Mouse (Mus musculus) neural tube, embryonic 12.5 days (tissue): ENCODE results near the gene Calhm1. TPM values are rescaled to one million over a fixed set of nuclear protein-coding genes. Genes with fewer than 3 reads are reported as not detected.

ENCODE experiments used
- ATAC-seq: fragments of 200-750 bp; cut with Nextera tagmentation; 2 replicates; pipeline ENCODE4 v1.8.0; 2017; ENCODE audit warnings: low read depth, mild to moderate bottlenecking, moderate TSS enrichment, moderate library complexity; ENCODE audit not compliant: low FRiP score
- H3K27ac ChIP-seq: fragments of 300-500 bp; sonication (generic); 2 replicates; pipeline ENCODE4 v1.5.1; 2016
- H3K27me3 ChIP-seq: fragments of 300-500 bp; sonication (generic); replicated peaks from 2 replicates; pipeline ENCODE4 v1.6.1; 2016; ENCODE audit warnings: mild to moderate bottlenecking
- H3K36me3 ChIP-seq: fragments of 300-500 bp; sonication (generic); 2 replicates; pipeline ENCODE4 v1.6.1; 2016; ENCODE audit warnings: mild to moderate bottlenecking
- H3K4me1 ChIP-seq: fragments of 300-500 bp; sonication (generic); 2 replicates; pipeline ENCODE4 v1.6.1; 2016
- H3K4me2 ChIP-seq: fragments of 300-500 bp; sonication (generic); replicated peaks from 2 replicates; pipeline ENCODE4 v1.6.1; 2016; ENCODE audit warnings: mild to moderate bottlenecking
- H3K4me3 ChIP-seq: fragments of 300-500 bp; sonication (generic); 2 replicates; pipeline ENCODE4 v1.5.1; 2016
- H3K9ac ChIP-seq: fragments of 300-500 bp; sonication (generic); 2 replicates; pipeline ENCODE4 v1.6.1; 2016; ENCODE audit warnings: mild to moderate bottlenecking
- H3K9me3 ChIP-seq: fragments of 300-500 bp; sonication (generic); 2 replicates; pipeline ENCODE4 v1.6.1; 2016; ENCODE audit warnings: mild to moderate bottlenecking
- WGBS: fragments of 180-500 bp; shearing (Covaris S2); methylation state at CpG from one replicate; pipeline ENCODE4 v1.1.7; 2016; 5-methylcytosine and 5-hydroxymethylcytosine counted together
- polyA plus RNA-seq: library from polyadenylated mRNA; unstranded; fragments of >200 nt; fragmentation: Nextera tagmentation; extraction: Ambion mirVana; gene quantifications from 2 replicates; pipeline ENCODE4 v1.2.1, GENCODE M21; 2016

Gene Calhm1
- polyA plus RNA-seq = not detected in 2 replicates

- WGBS = 93% methylated on average over 6 of the region's 6 CpGs
- H3K4me2 ChIP-seq = no peak within 1 kb of the TSS
Measured at GRCm38 (mm10) chr19:47144154-47144553, at the start of gene Calhm1. TSS of gene Calhm1 (minus strand) at chr19:47144254.

GRCm38 (mm10) chr19:47192158-47192557 is 48.1 kb upstream of the Calhm1 start:
- Histone ChIP-seq H3K4me3 (no peak overlapping the region), H3K4me2 (no peak overlapping the region), H3K27me3 (no peaks in the 10 kb centered on the region), H3K9ac (no peak overlapping the region), H3K4me1 (0 out of 2 replicates have a peak, but pooled peaks cover 7% of the 10 kb centered on the region), H3K9me3 (no peaks in the 10 kb centered on the region), H3K27ac (no peak overlapping the region), H3K36me3 (no peaks in the 10 kb centered on the region)
- no peak for ATAC-seq
- WGBS = 96% methylated on average over 5 of the region's 5 CpGs

More at GRCm38 (mm10) chr19:47144154-47144553, at the start of gene Calhm1:
- peaks cover under 1% of the 10 kb centered on the region; the same call in 1 of the 2 replicates for H3K27me3 ChIP-seq
- no peak within 1 kb of the TSS for H3K27ac ChIP-seq
- H3K36me3 ChIP-seq = no peaks in the 10 kb centered on the region
- H3K4me1 ChIP-seq = no peaks in the 10 kb centered on the region
- H3K9ac ChIP-seq = no peak within 1 kb of the TSS
- no peak within 1 kb of the TSS for H3K4me3 ChIP-seq
- H3K9me3 ChIP-seq = no peaks in the 10 kb centered on the region
- ATAC-seq = no peak

- Histone ChIP-seq H3K27me3 (no peaks in the 10 kb centered on the region), H3K27ac (no peak overlapping the region), H3K9ac (no peak overlapping the region), H3K4me2 (no peak overlapping the region), H3K9me3 (no peaks in the 10 kb centered on the region), H3K4me3 (no peak overlapping the region), H3K36me3 (no peaks in the 10 kb centered on the region), H3K4me1 (0 out of 2 replicates have a peak, but pooled peaks cover 7% of the 10 kb centered on the region)
- peak; percentile 56; the same call in 1 of the 2 replicates for ATAC-seq
- 77% methylated on average over 11 of the region's 11 CpGs for WGBS
Measured at GRCm38 (mm10) chr19:47188515-47189128, 44.6 kb upstream of the Calhm1 start.

GRCm38 (mm10) chr19:47186514-47187275 is 42.6 kb upstream of the Calhm1 start:
- ATAC-seq = no peak
- Histone ChIP-seq H3K4me2 (no peak overlapping the region), H3K27me3 (0 out of 2 replicates have a peak, but pooled peaks cover under 1% of the 10 kb centered on the region), H3K4me3 (no peak overlapping the region), H3K4me1 (0 out of 2 replicates have a peak, but pooled peaks cover 7% of the 10 kb centered on the region), H3K9ac (no peak overlapping the region), H3K36me3 (no peaks in the 10 kb centered on the region), H3K9me3 (peaks cover 7% of the 10 kb centered on the region; the same call in 1 of the 2 replicates), H3K27ac (no peak overlapping the region)
- whole genome bisulfite sequencing = 49% methylated on average over 15 of the region's 15 CpGs

- 66% methylated on average over 4 of the region's 4 CpGs for WGBS
- no peak overlapping the region for H3K9ac ChIP-seq
Measured at GRCm38 (mm10) chr19:47184736-47185135, 40.7 kb upstream of the Calhm1 start.

GRCm38 (mm10) chr19:47184221-47184620 is 40.2 kb upstream of the Calhm1 start:
- H3K4me1 ChIP-seq = peaks cover 14% of the 10 kb centered on the region
- H3K27me3 ChIP-seq = peaks cover 20% of the 10 kb centered on the region
- H3K9me3 ChIP-seq = peaks cover 9% of the 10 kb centered on the region; the same call in 1 of the 2 replicates
- H3K4me3 ChIP-seq = no peak overlapping the region
- no peak overlapping the region for H3K9ac ChIP-seq
- no peak overlapping the region for H3K27ac ChIP-seq
- no peak for ATAC-seq
- no peaks in the 10 kb centered on the region for H3K36me3 ChIP-seq
- 77% methylated on average over 8 of the region's 8 CpGs for WGBS
- H3K4me2 ChIP-seq = no peak overlapping the region

More at GRCm38 (mm10) chr19:47184736-47185135, 40.7 kb upstream of the Calhm1 start:
- no peak overlapping the region for H3K4me3 ChIP-seq
- peaks cover 9% of the 10 kb centered on the region; the same call in 1 of the 2 replicates for H3K9me3 ChIP-seq
- H3K4me1 ChIP-seq = peaks cover 9% of the 10 kb centered on the region
- H3K36me3 ChIP-seq = no peaks in the 10 kb centered on the region
- H3K27me3 ChIP-seq = peaks cover 15% of the 10 kb centered on the region
- H3K4me2 ChIP-seq = no peak overlapping the region
- no peak overlapping the region for H3K27ac ChIP-seq
- no peak for ATAC-seq

- Histone ChIP-seq H3K4me2 (peak overlapping the region; percentile 99), H3K4me1 (peaks cover 16% of the 10 kb centered on the region), H3K4me3 (no peak overlapping the region), H3K27ac (no peak overlapping the region), H3K36me3 (no peaks in the 10 kb centered on the region), H3K27me3 (peaks cover 35% of the 10 kb centered on the region), H3K9ac (0 out of 2 replicates have a peak overlapping the region, but pooled peaks have one; percentile 70), H3K9me3 (peaks cover 9% of the 10 kb centered on the region; the same call in 1 of the 2 replicates)
- ATAC-seq = no peak
- 19% methylated on average over 8 of the region's 8 CpGs for WGBS
Measured at GRCm38 (mm10) chr19:47180011-47180410, 36.0 kb upstream of the Calhm1 start.

GRCm38 (mm10) chr19:47179272-47179809 is 35.3 kb upstream of the Calhm1 start:
- ATAC-seq = no peak; the same call in 1 of the 2 replicates
- H3K27ac ChIP-seq = no peak overlapping the region
- H3K9ac ChIP-seq = peak overlapping the region; percentile 70
- H3K4me2 ChIP-seq = peak overlapping the region; percentile 99
- peaks cover 9% of the 10 kb centered on the region; the same call in 1 of the 2 replicates for H3K9me3 ChIP-seq
- H3K27me3 ChIP-seq = peaks cover 35% of the 10 kb centered on the region
- H3K4me1 ChIP-seq = peaks cover 16% of the 10 kb centered on the region
- WGBS = under 1% methylated on average over 38 of the region's 42 CpGs
- H3K36me3 ChIP-seq = no peaks in the 10 kb centered on the region
- H3K4me3 ChIP-seq = peak overlapping the region; percentile 64

- Histone ChIP-seq H3K9me3 (peaks cover 9% of the 10 kb centered on the region; the same call in 1 of the 2 replicates), H3K36me3 (no peaks in the 10 kb centered on the region), H3K27me3 (peaks cover 35% of the 10 kb centered on the region), H3K4me3 (peak within 1 kb of the TSS; percentile 64), H3K9ac (peak within 1 kb of the TSS; percentile 70), H3K27ac (no peak within 1 kb of the TSS), H3K4me2 (peak within 1 kb of the TSS; percentile 99), H3K4me1 (peaks cover 16% of the 10 kb centered on the region)
- ATAC-seq = peak; percentile 56; the same call in 1 of the 2 replicates
- under 1% methylated on average over 95 of the region's 98 CpGs for WGBS
Measured at GRCm38 (mm10) chr19:47178431-47179271, 34.6 kb upstream of the Calhm1 start, which contains the start of gene Neurl1a. TSS of gene Neurl1a (plus strand) at chr19:47178820.

- Histone ChIP-seq H3K36me3 (no peaks in the 10 kb centered on the region), H3K27me3 (peaks cover 35% of the 10 kb centered on the region), H3K4me2 (peak overlapping the region; percentile 99), H3K4me1 (peaks cover 16% of the 10 kb centered on the region), H3K4me3 (no peak overlapping the region), H3K9me3 (peaks cover 9% of the 10 kb centered on the region; the same call in 1 of the 2 replicates), H3K9ac (no peak overlapping the region), H3K27ac (no peak overlapping the region)
- 17% methylated on average over 10 of the region's 10 CpGs for WGBS
- 0 out of 2 replicates have a peak, but pooled peaks have one; percentile 21 for ATAC-seq
Measured at GRCm38 (mm10) chr19:47178001-47178400, 33.9 kb upstream of the Calhm1 start.

- 70% methylated on average over 2 of the region's 2 CpGs for WGBS
- no peak for ATAC-seq
- H3K27me3 ChIP-seq = peaks cover 35% of the 10 kb centered on the region
Measured at GRCm38 (mm10) chr19:47176916-47177505, 33.0 kb upstream of the Calhm1 start.

More at GRCm38 (mm10) chr19:47176916-47177505, 33.0 kb upstream of the Calhm1 start:
- H3K4me1 ChIP-seq = peaks cover 16% of the 10 kb centered on the region
- H3K9me3 ChIP-seq = peaks cover 6% of the 10 kb centered on the region; the same call in 1 of the 2 replicates
- no peak overlapping the region for H3K4me2 ChIP-seq
- H3K27ac ChIP-seq = no peak overlapping the region
- H3K36me3 ChIP-seq = no peaks in the 10 kb centered on the region
- H3K9ac ChIP-seq = no peak overlapping the region
- H3K4me3 ChIP-seq = no peak overlapping the region
